32 mouse cellular contexts compared by ENCODE assay signal in genomic region chr13:119808937-119809336, GRCm38 (mm10). TPM values are rescaled to one million over a fixed set of nuclear protein-coding genes. Genes with fewer than 3 reads are reported as not detected.
"Had no signal": no experiment of that assay in that cellular context is flagged by ENCODE, and none has a peak within 500 bp of the region (broad histone marks: within the 10 kb centered on the region; RNA-seq: fewer than 3 reads in every experiment).

No protein-coding gene starts in this region.

- H3K27me3 ChIP-seq: intestine, embryonic 15.5 days; liver, embryonic 13.5 days; lung, embryonic 15.5 days; midbrain, embryonic 13.5 days had no signal

- H3K4me1 ChIP-seq: intestine, embryonic 15.5 days; liver, embryonic 13.5 days; lung, embryonic 15.5 days; midbrain, embryonic 10.5 days; midbrain, embryonic 13.5 days had no signal

- H3K4me3 ChIP-seq: intestine, embryonic 15.5 days; layer of hippocampus, adult 2 months; liver, embryonic 13.5 days; lung, embryonic 15.5 days; megakaryocyte, embryonic 14.5 days; midbrain, embryonic 10.5 days; midbrain, embryonic 13.5 days had no signal

- H3K4me2 ChIP-seq: intestine, embryonic 15.5 days; liver, embryonic 13.5 days; lung, embryonic 15.5 days; midbrain, embryonic 13.5 days had no signal

- DNase-seq: kidney, adult 18-20 months; kidney, adult 9 months; kidney, postnatal 14 days; layer of hippocampus, adult 9-11 months; liver, embryonic 13.5 days; liver, postnatal 0 days; lung, postnatal 14 days; lung, postnatal 4 days; right cerebral cortex, adult 18-20 months; right cerebral cortex, postnatal 14 days; right cerebral cortex, postnatal 4 days; thymus, adult 18-20 months; thymus, postnatal 4 days had no signal

- H3K27ac ChIP-seq: intestine, embryonic 15.5 days; layer of hippocampus, adult 2 months; liver, embryonic 13.5 days; lung, embryonic 15.5 days; midbrain, embryonic 10.5 days; midbrain, embryonic 13.5 days had no signal

- H3K36me3 ChIP-seq: intestine, embryonic 15.5 days; liver, embryonic 13.5 days; lung, embryonic 15.5 days; midbrain, embryonic 10.5 days; midbrain, embryonic 13.5 days had no signal

- H3K9ac ChIP-seq: intestine, embryonic 15.5 days; liver, embryonic 13.5 days; liver, postnatal 0 days; lung, embryonic 15.5 days; midbrain, embryonic 13.5 days had no signal

- H3K9me3 ChIP-seq: intestine, embryonic 15.5 days; liver, embryonic 13.5 days; lung, embryonic 15.5 days; megakaryocyte, embryonic 14.5 days; midbrain, embryonic 10.5 days; midbrain, embryonic 13.5 days had no signal

- ATAC-seq: intestine, embryonic 15.5 days; liver, postnatal 0 days; midbrain, embryonic 13.5 days; midbrain, embryonic 16.5 days had no signal

RNA-seq across cellular contexts. Expression of gene AF067063, which starts 21.1 kb away (rescaled TPM):
- total RNA-seq: layer of hippocampus, adult 2 months; layer of hippocampus, postnatal 25 days; left cerebral cortex, adult 18-20 months; left cerebral cortex, postnatal 10 days; left cerebral cortex, postnatal 36 days had no signal
- polyA plus RNA-seq: intestine, embryonic 15.5 days; kidney, embryonic 16.5 days; large intestine, adult 2 months; limb, embryonic 11.5 days; limb, embryonic 14.5 days; liver, embryonic 13.5 days; liver, postnatal 0 days; lung, embryonic 15.5 days; midbrain, embryonic 10.5 days; midbrain, embryonic 13.5 days; midbrain, embryonic 16.5 days; neural tube, embryonic 11.5 days; neural tube, embryonic 14.5 days; stomach, embryonic 14.5 days had no signal

RNA-seq across cellular contexts. Expression of gene D13Ertd608e, which starts 26.9 kb away (rescaled TPM):
- total RNA-seq: layer of hippocampus, adult 2 months; layer of hippocampus, postnatal 25 days; left cerebral cortex, adult 18-20 months; left cerebral cortex, postnatal 10 days; left cerebral cortex, postnatal 36 days had no signal
- polyA plus RNA-seq: intestine, embryonic 15.5 days; kidney, embryonic 16.5 days; large intestine, adult 2 months; limb, embryonic 11.5 days; limb, embryonic 14.5 days; liver, embryonic 13.5 days; liver, postnatal 0 days; lung, embryonic 15.5 days; midbrain, embryonic 10.5 days; midbrain, embryonic 13.5 days; midbrain, embryonic 16.5 days; neural tube, embryonic 11.5 days; neural tube, embryonic 14.5 days; stomach, embryonic 14.5 days; testis, adult 2 months had no signal
